Mouse (Mus musculus) kidney, postnatal 0 days (tissue): ENCODE results near the gene Gm20388. TPM values are rescaled to one million over a fixed set of nuclear protein-coding genes. Genes with fewer than 3 reads are reported as not detected.
A peak's percentile ranks its signal among the peaks of the same experiment; 100 is the strongest.
"Not testable (repeated sequence)": the region's sequence is repeated elsewhere in the genome, so short reads cannot be mapped to it uniquely, and the experiment has no call there.

Source experiments
- ATAC-seq: fragments of 200-750 bp; cut with Nextera tagmentation; replicated peaks from 2 replicates; pipeline ENCODE4 v1.8.0; 2017; ENCODE audit warnings: low read depth, moderate number of reproducible peaks, moderate TSS enrichment, moderate library complexity; ENCODE audit not compliant: low FRiP score
- DNase-seq: peaks from one replicate; pipeline ENCODE4 v3.0.0-alpha.2; 2016; ENCODE audit warnings: low spot score
- H3K27ac ChIP-seq: fragments of 300-500 bp; sonication (generic); 2 replicates; pipeline ENCODE4 v1.5.1; 2014; ENCODE audit warnings: mild to moderate bottlenecking
- H3K27me3 ChIP-seq: fragments of 300-500 bp; sonication (generic); 2 replicates; pipeline ENCODE4 v1.6.1; 2014; ENCODE audit warnings: low read length, mixed read lengths; ENCODE audit not compliant: insufficient read depth
- H3K36me3 ChIP-seq: fragments of 300-500 bp; sonication (generic); 2 replicates; pipeline ENCODE4 v1.6.1; 2014; ENCODE audit warnings: low read length, mixed read lengths; ENCODE audit not compliant: insufficient read depth
- H3K4me1 ChIP-seq: fragments of 300-500 bp; sonication (generic); replicated peaks from 2 replicates; pipeline ENCODE4 v1.6.1; 2014; ENCODE audit warnings: antibody characterized with exemption, low read length, mixed read lengths; ENCODE audit not compliant: insufficient read depth
- H3K4me2 ChIP-seq: fragments of 300-500 bp; sonication (generic); 2 replicates; pipeline ENCODE4 v1.6.1; 2014; ENCODE audit warnings: mild to moderate bottlenecking, low read length, moderate library complexity, mixed read lengths
- H3K4me3 ChIP-seq: fragments of 300-500 bp; sonication (generic); replicated peaks from 2 replicates; pipeline ENCODE4 v1.5.1; 2014; ENCODE audit warnings: low read depth, low read length
- H3K9ac ChIP-seq: fragments of 300-500 bp; sonication (generic); 2 replicates; pipeline ENCODE4 v1.6.1; 2014; ENCODE audit warnings: low read depth, low read length
- H3K9me3 ChIP-seq: fragments of 300-500 bp; sonication (generic); replicated peaks from 2 replicates; pipeline ENCODE4 v1.6.1; 2016; ENCODE audit warnings: low read length, inconsistent platforms, mixed read lengths
- CTCF ChIP-seq: IDR thresholded peaks from 2 replicates; pipeline ENCODE4 v1.5.1; 2016; ENCODE audit warnings: antibody characterized with exemption, low read depth, mild to moderate bottlenecking, moderate library complexity
- WGBS: fragments of 180-500 bp; shearing (Covaris S2); extraction: QIAGEN DNeasy Blood & Tissue Kit; methylation state at CpG from one replicate; pipeline ENCODE4 v1.1.7; 2014; 5-methylcytosine and 5-hydroxymethylcytosine counted together
- polyA plus RNA-seq: library from polyadenylated mRNA; unstranded; fragments of >200 nt; fragmentation: Nextera tagmentation; extraction: Ambion mirVana; gene quantifications from 2 replicates; pipeline ENCODE4 v1.2.1, GENCODE M21; 2015

Gm20388 gene
- polyA plus RNA-seq, 1 experiment from 2014 or later, result not detected

GRCm38 (mm10) chr8:120332379-120333229 lies 422.0 kb downstream of the Gm20388 start:
- Histone ChIP-seq H3K4me2 (no peak overlapping the region), H3K4me1 (peaks cover 25% of the 10 kb centered on the region), H3K9ac (no peak overlapping the region), H3K9me3 (no peaks in the 10 kb centered on the region), H3K27me3 (no peaks in the 10 kb centered on the region), H3K27ac (no peak overlapping the region), H3K36me3 (no peaks in the 10 kb centered on the region), H3K4me3 (no peak overlapping the region)
- WGBS, result 72% methylated on average over 16 of the region's 16 CpGs
- ATAC-seq (no peak), DNase-seq (peak; percentile 53)
- peak; percentile 62 for TF ChIP-seq CTCF

GRCm38 (mm10) chr8:120333681-120334080 lies 423.0 kb downstream of the Gm20388 start:
- ATAC-seq (no peak), DNase-seq (no peak)
- no peak for TF ChIP-seq CTCF
- Histone ChIP-seq H3K9me3 (no peaks in the 10 kb centered on the region), H3K9ac (no peak overlapping the region), H3K27ac (no peak overlapping the region), H3K4me3 (no peak overlapping the region), H3K4me2 (no peak overlapping the region), H3K27me3 (no peaks in the 10 kb centered on the region), H3K4me1 (peaks cover 25% of the 10 kb centered on the region), H3K36me3 (no peaks in the 10 kb centered on the region)
- WGBS, result 85% methylated on average over 4 of the region's 4 CpGs

GRCm38 (mm10) chr8:120334261-120334660 lies 423.6 kb downstream of the Gm20388 start:
- DNase-seq, H3K9ac ChIP-seq: not testable (repeated sequence)
- WGBS, result 68% methylated on average over 3 of the region's 3 CpGs

GRCm38 (mm10) chr8:120334878-120335261 lies 424.2 kb downstream of the Gm20388 start:
- 19% methylated on average over 5 of the region's 5 CpGs for WGBS
- no peak for ATAC-seq
- peak; percentile 67 for DNase-seq
- Histone ChIP-seq H3K9me3 (no peaks in the 10 kb centered on the region), H3K27ac (peak overlapping the region; percentile 57; the same call in 1 of the 2 replicates), H3K9ac (no peak overlapping the region), H3K36me3 (no peaks in the 10 kb centered on the region), H3K27me3 (no peaks in the 10 kb centered on the region), H3K4me2 (no peak overlapping the region; the same call in 1 of the 2 replicates), H3K4me3 (no peak overlapping the region), H3K4me1 (peaks cover 30% of the 10 kb centered on the region)
- TF ChIP-seq CTCF, result no peak

More at GRCm38 (mm10) chr8:120334261-120334660, 423.6 kb downstream of the Gm20388 start:
- not testable (repeated sequence) for H3K4me3 ChIP-seq, H3K36me3 ChIP-seq, H3K4me2 ChIP-seq, H3K9me3 ChIP-seq, H3K27me3 ChIP-seq, ATAC-seq
- Histone ChIP-seq H3K4me1 (peaks cover 25% of the 10 kb centered on the region), H3K27ac (peak overlapping the region; percentile 57; the same call in 1 of the 2 replicates)

GRCm38 (mm10) chr8:120335262-120336086 lies 424.8 kb downstream of the Gm20388 start:
- no peaks in the 10 kb centered on the region for H3K36me3 ChIP-seq
- peaks cover 33% of the 10 kb centered on the region for H3K4me1 ChIP-seq
- H3K27ac ChIP-seq, result peak overlapping the region; percentile 57; the same call in 1 of the 2 replicates
- H3K4me2 ChIP-seq, result peak overlapping the region; percentile 39
- H3K9ac ChIP-seq, result no peak overlapping the region
- no peak for TF ChIP-seq CTCF
- ATAC-seq (no peak), DNase-seq (peak; percentile 37)
- H3K27me3 ChIP-seq, result no peaks in the 10 kb centered on the region
- 19% methylated on average over 17 of the region's 17 CpGs for WGBS
- no peak overlapping the region for H3K4me3 ChIP-seq
- no peaks in the 10 kb centered on the region for H3K9me3 ChIP-seq

GRCm38 (mm10) chr8:120336087-120336380 lies 425.4 kb downstream of the Gm20388 start:
- ATAC-seq, result no peak
- 12% methylated on average over 9 of the region's 9 CpGs for WGBS
- DNase-seq, result no peak
- Histone ChIP-seq H3K4me1 (peaks cover 33% of the 10 kb centered on the region), H3K9ac (no peak overlapping the region), H3K36me3 (no peaks in the 10 kb centered on the region), H3K9me3 (no peaks in the 10 kb centered on the region), H3K4me3 (no peak overlapping the region), H3K27me3 (no peaks in the 10 kb centered on the region), H3K4me2 (peak overlapping the region; percentile 39; the same call in 1 of the 2 replicates), H3K27ac (no peak overlapping the region)
- no peak for TF ChIP-seq CTCF
